Mouse (Mus musculus): ENCODE measurements around the gene Olfr573-ps1.

Gene Olfr573-ps1

DNA sequence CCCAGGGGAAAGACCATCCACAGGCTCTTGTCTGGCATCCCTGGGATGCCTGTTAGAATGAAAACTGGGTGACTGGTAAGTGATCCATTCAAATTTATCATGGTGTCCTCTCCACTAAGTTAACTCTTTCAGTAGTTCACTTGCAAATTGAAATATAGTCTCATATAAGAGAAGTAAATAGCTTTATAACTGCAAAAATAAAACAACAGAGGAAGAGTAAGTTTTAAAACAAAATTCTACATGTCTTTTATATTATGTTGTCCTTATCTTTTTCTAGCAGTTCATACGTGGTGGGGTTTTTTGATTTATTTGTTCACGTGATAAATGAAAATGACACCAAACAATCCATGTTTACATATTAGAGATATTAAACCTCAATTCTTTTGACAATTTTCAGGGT, at the start of gene Olfr573-ps1:
TSS of gene Olfr573-ps1 (minus strand) at position 101 of the 400 bp plus-strand sequence.
- no peak for DNase-seq (ENCODE audit: low spot score in 2 of 2)

DNA sequence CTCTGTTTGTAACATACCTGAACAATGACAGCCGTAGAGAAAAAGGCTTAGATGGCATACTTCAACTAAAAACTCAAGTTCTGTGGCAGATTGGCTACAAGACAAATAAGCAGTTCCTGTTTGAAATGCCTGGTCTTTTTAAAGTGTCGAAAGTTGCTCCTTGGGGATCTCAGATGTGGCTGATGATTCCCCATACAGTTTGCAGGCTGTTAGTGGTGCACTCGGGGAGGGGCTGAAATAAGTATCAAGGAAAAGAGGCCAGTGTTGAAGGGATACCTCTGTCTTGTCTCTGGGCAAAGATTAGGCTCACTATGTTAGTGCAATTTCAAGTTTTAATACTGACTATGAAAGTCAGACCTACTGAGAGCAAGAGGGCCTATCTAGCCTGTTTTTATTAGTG, 46.8 kb upstream of the Olfr573-ps1 start, which contains the start of gene Olfr578:
TSS of gene Olfr578 (minus strand) at position 101 of the 400 bp plus-strand sequence.
- no peak for DNase-seq (ENCODE audit: low spot score in 2 of 2)

DNA sequence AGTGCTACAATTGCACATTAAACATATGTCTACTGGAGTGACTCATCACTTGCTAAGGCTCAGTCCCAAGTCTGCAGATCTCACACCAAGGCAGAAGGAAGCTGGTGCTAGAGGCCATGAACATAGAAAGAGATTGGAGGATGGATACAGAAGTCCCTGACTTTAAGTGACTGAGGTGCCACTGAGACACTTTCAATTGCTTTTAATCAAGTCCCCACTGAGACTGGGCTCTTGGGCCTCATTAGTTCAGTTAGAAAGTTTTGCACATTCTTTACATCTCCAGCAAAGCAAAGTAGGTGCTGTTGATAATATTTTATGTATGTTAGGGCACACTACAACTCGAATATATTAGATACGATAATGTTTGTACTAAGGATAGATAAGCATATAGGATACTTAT, 33.5 kb upstream of the Olfr573-ps1 start, which contains the start of gene Olfr577:
TSS of gene Olfr577 (minus strand) at position 101 of the 400 bp plus-strand sequence.
- no peak for DNase-seq (ENCODE audit: low spot score in 2 of 2)

DNA sequence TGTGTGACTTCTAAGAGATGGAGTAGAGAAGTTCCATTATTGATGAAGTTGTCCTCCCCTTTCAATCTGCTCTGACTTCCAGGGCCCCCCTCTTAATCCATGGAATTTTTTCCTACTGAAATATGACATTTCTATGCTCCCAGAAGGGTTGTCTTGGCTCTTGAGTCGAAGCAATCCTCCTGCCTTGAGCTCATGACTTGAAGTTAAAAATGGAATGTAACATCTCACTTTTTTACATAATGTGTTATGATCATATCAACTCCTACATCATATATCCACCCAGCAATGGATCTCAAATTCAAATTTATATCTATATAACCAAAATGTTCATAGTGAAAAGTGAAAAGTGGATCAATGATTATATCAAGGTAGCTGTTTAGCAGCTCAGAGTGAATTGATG, 32.0 kb upstream of the Olfr573-ps1 start:
- DNase-seq (ENCODE audit: low spot score in 2 of 2): no peak

DNA sequence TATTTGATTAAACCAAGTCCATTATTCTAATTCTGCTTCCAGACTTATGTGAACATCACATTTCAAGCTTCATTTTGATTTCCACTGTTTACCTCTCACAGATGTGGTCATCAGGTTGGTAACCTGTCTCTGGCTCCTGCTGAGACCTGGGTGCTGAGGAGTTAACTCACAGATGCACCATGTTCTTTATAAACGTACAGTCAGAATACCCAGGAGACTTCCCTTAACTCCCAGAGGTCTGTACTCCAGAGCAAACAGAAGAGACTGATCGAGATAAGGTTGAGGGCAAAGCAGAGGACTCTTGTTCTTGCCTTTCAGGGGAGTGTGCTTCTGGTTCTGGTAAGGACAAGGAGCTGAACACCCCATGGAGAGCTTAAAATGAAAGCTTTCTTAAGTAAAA, 20.0 kb upstream of the Olfr573-ps1 start, which contains the start of gene Olfr576:
TSS of gene Olfr576 (plus strand) at position 301 of the 400 bp plus-strand sequence.
- DNase-seq (ENCODE audit: low spot score in 2 of 2): no peak

DNA sequence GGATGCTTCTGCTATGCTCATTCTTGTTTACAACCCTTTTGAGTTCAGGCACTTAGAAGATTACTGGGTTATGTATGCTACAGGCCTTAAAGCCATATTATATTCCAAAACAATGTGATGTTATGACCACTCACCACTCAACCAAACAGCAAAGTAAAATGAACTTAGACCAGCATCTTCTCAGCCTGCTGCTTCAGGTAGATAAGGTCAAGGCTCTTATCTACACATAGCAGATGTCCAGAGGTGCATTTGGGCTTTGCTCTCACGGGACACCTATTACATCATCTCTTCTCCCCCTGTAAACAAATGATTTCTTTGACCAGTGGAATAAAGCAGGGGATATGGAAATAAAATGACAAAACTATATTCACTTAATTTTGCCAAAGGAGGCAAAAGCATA, 16.2 kb upstream of the Olfr573-ps1 start, which contains the start of gene Olfr575:
TSS of gene Olfr575 (minus strand) at position 183 of the 400 bp plus-strand sequence.
- no peak for DNase-seq (ENCODE audit: low spot score in 2 of 2)

DNA sequence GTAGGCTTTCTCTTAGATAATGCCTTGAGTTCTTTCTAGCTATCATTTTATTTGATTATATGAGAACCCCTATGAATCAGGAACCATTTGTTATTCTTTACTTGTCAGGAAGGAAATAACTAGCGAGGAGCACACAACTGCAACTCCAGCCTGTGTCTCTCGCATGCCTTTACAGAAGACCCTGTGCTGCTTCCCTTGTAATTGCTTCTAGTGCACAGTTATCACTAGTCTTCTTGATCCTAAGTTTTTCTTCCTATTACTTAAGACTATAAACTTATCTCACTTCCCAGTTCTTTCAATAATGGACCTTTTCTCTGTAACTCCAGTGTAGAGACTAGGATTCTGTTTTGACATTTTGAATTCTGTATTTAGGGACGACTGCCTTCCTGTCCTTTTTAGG, 15.8 kb upstream of the Olfr573-ps1 start:
- no peak for DNase-seq (ENCODE audit: low spot score in 2 of 2)

DNA sequence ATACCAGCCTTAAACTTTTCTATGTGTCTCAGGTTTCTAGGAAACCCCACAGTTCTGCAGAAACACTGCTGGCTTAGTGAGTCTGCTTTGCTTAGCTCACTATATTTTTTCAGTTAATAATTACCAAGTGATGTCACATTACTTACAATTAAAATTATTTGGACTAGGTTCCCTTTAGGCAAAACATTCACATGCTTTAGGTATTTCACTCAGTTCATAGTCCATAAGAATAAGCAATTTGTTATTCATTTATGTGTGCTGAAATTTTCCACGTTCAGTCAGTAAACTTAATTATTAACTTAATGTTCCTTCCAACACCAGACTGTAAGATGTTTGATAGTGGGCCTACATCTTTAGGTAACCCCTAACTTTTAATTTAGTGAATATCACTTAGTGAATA, 8.4 kb upstream of the Olfr573-ps1 start:
- DNase-seq (ENCODE audit: low spot score in 2 of 2): no peak

DNA sequence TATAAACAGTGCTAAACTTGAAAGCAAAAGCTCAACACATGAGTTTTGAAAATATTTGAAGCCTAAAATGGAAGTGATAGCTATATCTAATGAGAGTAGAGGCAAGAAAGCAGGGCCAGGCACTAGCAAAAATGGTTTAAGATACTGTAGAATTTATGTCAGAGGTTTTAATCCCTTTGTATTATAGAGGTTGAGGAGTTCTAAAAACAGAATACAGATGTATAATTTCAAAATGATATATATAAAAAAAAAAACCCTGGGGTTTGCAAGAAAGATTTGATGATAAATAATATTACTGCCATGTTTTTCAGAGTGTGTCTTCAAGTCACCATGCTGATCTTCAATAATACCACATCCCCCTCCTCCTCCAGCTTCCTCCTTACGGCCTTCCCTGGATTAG, 5.8 kb upstream of the Olfr573-ps1 start, which contains the start of gene Olfr574:
TSS of gene Olfr574 (plus strand) at position 301 of the 400 bp plus-strand sequence.
- no peak for DNase-seq (ENCODE audit: low spot score in 2 of 2)

DNA sequence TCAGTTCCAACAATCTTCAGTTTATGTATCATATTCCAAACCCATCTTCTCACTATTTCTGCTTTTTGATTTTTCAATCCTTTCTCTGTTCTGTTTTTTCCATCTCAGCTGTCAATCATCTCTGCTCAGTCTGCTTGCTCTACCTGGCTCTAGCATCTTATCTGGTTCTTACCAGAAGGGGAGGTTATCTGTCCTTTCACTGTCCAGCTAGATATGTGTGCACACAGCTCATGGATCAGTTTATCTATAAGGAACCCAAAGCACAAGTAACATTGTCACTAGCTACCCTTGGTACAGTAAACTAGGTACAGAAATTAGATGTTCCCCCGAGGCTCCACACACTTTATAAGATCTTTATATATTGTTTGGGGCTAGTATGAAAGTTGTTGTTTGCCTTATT, 1.0 kb upstream of the Olfr573-ps1 start:
- DNase-seq (ENCODE audit: low spot score in 2 of 2): no peak

DNA sequence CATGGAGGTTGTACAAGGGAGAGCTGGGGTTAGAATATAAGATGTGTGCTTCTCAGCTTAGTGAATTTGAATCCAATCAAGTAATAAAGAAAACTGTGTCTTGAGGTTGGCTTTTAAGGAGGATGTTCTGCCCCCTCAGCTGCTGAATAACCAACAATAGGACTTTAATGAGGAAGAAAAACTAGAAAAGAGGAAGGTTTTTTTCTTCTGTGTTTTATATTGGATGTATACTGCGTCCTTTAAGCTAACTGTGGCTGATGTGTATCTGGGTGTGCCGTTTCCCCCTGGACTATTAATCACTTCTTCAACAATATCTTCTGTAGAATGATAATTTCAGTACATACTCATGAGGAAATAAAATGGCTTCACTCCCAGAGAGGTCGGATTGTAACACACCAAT, 15.3 kb downstream of the Olfr573-ps1 start:
- no peak for DNase-seq (ENCODE audit: low spot score in 2 of 2)

DNA sequence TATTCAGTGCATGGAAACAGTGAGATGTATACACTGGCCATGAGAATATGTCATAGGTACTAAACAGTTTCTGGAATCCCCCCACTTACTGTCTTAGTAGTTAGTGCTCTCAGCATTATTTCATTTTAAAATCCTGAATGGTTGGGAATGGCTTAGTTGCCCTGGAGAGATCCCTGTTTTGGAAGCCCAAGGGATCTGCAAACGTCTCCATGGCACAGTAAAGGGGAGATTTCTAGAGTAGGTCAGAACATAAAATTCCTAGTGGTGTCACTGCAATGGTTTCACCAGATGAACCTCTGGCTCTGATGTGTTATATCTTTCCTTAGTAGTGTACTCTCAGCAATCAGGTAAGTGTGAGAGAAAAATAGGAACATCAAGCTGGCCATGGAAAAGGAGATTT, 18.3 kb downstream of the Olfr573-ps1 start, which contains the start of gene Olfr572:
TSS of gene Olfr572 (plus strand) at position 301 of the 400 bp plus-strand sequence.
- no peak for DNase-seq (ENCODE audit: low spot score in 2 of 2)

DNA sequence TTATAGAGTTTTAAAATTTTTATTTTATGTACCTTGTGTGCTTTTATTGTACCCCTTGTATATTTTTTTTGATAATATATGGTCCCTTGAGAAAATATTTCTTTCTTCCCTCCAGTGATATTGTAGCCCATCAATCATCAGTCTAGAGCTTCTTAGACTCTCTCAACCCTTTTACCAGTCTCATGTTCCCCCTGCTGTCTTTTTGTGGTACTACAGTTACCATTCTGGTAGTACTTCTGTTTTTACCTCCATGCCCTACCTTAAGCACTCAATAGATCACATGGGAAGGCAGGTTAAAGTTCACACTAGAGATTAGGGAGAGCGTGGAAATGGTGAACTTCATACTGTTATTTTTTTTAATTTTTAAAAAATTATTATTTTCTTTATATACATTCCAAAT, 22.7 kb downstream of the Olfr573-ps1 start:
- DNase-seq (ENCODE audit: low spot score in 2 of 2): no peak

DNA sequence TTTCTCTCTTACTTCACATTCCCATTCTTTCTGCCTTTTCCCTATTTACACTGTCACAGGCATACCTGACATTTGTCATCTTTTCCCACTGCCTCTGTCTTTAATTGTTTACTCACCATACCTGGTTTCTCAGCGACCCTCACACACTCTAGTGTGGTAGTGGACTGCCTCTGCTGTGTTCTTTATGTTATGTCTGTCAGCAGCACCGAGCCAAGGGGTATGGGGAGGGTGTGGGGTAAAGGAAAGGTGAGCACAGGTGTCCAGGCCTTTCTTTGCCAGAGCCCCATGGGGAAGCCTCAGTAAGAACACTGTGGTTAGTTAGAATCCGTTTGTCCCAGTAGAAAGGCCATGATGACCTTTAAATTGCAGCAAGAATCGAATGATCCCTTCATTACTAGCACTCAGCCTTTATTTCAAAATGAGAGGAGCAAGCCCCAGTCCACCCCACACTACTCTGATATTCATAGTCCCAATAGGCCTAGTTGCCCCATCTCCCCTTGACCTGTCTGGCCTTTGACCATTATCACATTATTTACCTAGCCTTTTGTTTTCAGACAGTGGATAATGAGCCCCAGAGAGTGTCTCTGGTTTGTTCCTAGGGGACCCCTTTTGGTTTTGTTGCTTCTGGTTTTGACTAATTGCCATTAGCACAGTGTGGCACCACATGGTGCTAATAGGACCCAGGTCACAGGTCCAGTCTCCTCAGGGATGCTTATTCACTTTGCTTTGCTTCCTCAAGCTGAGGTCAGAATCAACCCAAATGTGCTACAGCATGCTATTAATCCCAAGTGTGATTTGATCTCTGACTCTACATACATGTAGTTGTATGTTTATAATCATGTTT, 25.1 kb downstream of the Olfr573-ps1 start, which contains the start of gene Olfr571:
TSS of gene Olfr571 (minus strand) at position 505 of the 844 bp plus-strand sequence.
- no peak for DNase-seq (ENCODE audit: low spot score in 2 of 2)

DNA sequence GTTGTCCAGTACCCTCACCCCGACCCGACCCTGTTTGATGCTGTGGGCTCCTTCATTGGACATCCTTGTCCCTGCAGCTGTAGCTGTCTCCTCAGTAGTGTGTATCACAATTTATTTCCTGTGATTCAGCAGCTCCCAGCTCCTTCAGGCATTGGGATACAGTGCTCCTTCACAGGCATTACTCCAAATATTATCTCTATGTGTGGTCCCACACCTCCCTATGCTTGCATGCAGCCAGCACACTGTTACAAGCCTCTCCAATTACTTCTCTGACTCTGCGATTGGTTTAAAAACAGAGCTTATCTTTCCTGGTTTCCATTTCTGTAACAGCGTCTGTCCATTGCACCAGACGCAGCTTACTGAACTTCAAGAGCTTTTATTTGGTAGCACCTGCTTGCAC, 26.0 kb downstream of the Olfr573-ps1 start:
- DNase-seq (ENCODE audit: low spot score in 2 of 2): no peak

DNA sequence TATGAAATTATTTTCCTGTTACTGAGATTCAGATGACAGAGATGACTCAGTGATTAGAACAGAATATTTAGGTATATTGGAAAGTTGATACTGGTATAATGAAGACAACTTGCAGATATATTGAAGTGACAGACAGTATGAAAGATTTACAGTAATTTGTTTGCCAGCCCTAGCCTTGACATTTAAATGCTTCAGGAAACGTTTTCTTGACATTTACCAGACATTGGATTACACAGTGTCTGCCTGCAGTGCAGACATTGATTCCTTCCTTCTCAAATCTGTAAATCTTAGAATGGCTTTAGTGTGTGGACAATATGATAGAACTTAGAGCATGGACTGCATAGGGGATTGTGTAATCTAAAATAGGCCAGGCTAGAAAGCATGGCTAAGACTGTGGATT, 27.1 kb downstream of the Olfr573-ps1 start:
- no peak for DNase-seq (ENCODE audit: low spot score in 2 of 2)

Data from frontal cortex, postnatal 14 days (tissue).